Comparison of ENCODE assay signal across 9 mouse cellular contexts in the genomic region with DNA sequence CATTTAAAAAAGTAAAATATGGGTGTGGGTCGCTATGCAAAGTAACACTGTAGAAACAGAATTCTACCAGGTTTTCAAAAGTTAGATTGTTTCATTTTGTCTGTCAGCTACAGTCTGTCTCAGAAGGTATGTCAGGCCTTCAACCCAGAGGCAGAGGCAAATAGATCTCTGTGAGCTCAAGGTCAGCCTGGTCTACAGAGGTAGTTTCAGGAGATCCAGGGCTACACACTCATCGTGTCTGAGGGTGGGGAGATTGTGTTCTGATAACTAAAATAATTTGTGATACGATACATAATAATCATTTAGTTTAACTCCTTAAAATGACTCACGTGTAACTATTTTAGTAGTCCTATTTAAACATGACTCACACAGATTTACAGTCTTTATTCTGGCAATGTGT. TPM values are rescaled to one million over a fixed set of nuclear protein-coding genes. Genes with fewer than 3 reads are reported as not detected.
A peak's percentile ranks its signal among the peaks of the same experiment; 100 is the strongest.
DNase-seq lines count a peak whose midpoint lies in the region; ATAC-seq and TF ChIP-seq lines count a peak whose summit lies in the region.
"Had no signal": no experiment of that assay in that cellular context is flagged by ENCODE, and none has a peak within 500 bp of the region (broad histone marks: within the 10 kb centered on the region; RNA-seq: fewer than 3 reads in every experiment).

No protein-coding gene starts in this region.

- H3K9ac ChIP-seq in midbrain, embryonic 13.5 days (replicated peaks): no peak overlapping the region
- no peak overlapping the region for H3K9ac ChIP-seq in midbrain, embryonic 11.5 days (ENCODE audit: low read length)
- no peak overlapping the region for H3K9ac ChIP-seq in intestine, postnatal 0 days (ENCODE audit: low read depth, low read length)
- no peak overlapping the region for H3K9ac ChIP-seq in stomach, embryonic 15.5 days

- peaks cover 10% of the 10 kb centered on the region for H3K9me3 ChIP-seq in erythroblast, embryonic 14.5 days (ENCODE audit: control insufficient read depth, low read length)
- H3K9me3 ChIP-seq in midbrain, embryonic 13.5 days: no peaks in the 10 kb centered on the region
- no peaks in the 10 kb centered on the region for H3K9me3 ChIP-seq in midbrain, embryonic 11.5 days (ENCODE audit: control insufficient read depth, low read length)
- no peaks in the 10 kb centered on the region for H3K9me3 ChIP-seq in intestine, postnatal 0 days (ENCODE audit: control insufficient read depth)
- H3K9me3 ChIP-seq in stomach, embryonic 15.5 days: no peaks in the 10 kb centered on the region

- no peak overlapping the region for H3K27ac ChIP-seq in midbrain, embryonic 13.5 days
- H3K27ac ChIP-seq in midbrain, embryonic 11.5 days (ENCODE audit: low read depth, low read length): no peak overlapping the region
- H3K27ac ChIP-seq in intestine, postnatal 0 days (ENCODE audit: low read depth, low read length): no peak overlapping the region
- H3K27ac ChIP-seq in stomach, embryonic 15.5 days: no peak overlapping the region

- DNase-seq in midbrain, embryonic 11.5 days (ENCODE audit: low spot score, missing footprints): no peak
- no peak for DNase-seq in gastrocnemius, postnatal 25 days

- no peaks in the 10 kb centered on the region for H3K27me3 ChIP-seq in erythroblast, embryonic 14.5 days (ENCODE audit: control insufficient read depth)
- H3K27me3 ChIP-seq in midbrain, embryonic 13.5 days: peaks cover 11% of the 10 kb centered on the region
- no peaks in the 10 kb centered on the region for H3K27me3 ChIP-seq in midbrain, embryonic 11.5 days (ENCODE audit: control insufficient read depth, insufficient read depth, low read length)
- no peaks in the 10 kb centered on the region for H3K27me3 ChIP-seq in intestine, postnatal 0 days (replicated peaks; ENCODE audit: control insufficient read depth, insufficient read depth, low read length)
- no peaks in the 10 kb centered on the region for H3K27me3 ChIP-seq in stomach, embryonic 15.5 days (replicated peaks)

- 94% methylated on average over 4 of the region's 4 CpGs for WGBS in midbrain, embryonic 13.5 days
- WGBS in midbrain, embryonic 11.5 days: 89% methylated on average over 4 of the region's 4 CpGs
- WGBS in intestine, postnatal 0 days: 54% methylated on average over 4 of the region's 4 CpGs
- 76% methylated on average over 4 of the region's 4 CpGs for WGBS in stomach, embryonic 15.5 days

- peaks cover 35% of the 10 kb centered on the region for H3K36me3 ChIP-seq in erythroblast, embryonic 14.5 days (ENCODE audit: control insufficient read depth)
- H3K36me3 ChIP-seq in midbrain, embryonic 13.5 days: peaks cover 35% of the 10 kb centered on the region
- H3K36me3 ChIP-seq in midbrain, embryonic 11.5 days (ENCODE audit: control insufficient read depth, insufficient read depth, low read length): peaks cover 8% of the 10 kb centered on the region; the same call in 1 of the 2 replicates
- H3K36me3 ChIP-seq in intestine, postnatal 0 days (ENCODE audit: control insufficient read depth, insufficient read depth): peaks cover 29% of the 10 kb centered on the region
- H3K36me3 ChIP-seq in stomach, embryonic 15.5 days: peaks cover 18% of the 10 kb centered on the region; the same call in 1 of the 2 replicates

- H3K4me2 ChIP-seq in midbrain, embryonic 13.5 days (replicated peaks): peak overlapping the region; percentile 69
- no peak overlapping the region for H3K4me2 ChIP-seq in midbrain, embryonic 11.5 days
- H3K4me2 ChIP-seq in intestine, postnatal 0 days (replicated peaks; ENCODE audit: low read depth): peak overlapping the region; percentile 79
- H3K4me2 ChIP-seq in stomach, embryonic 15.5 days: peak overlapping the region; percentile 64; the same call in 1 of the 2 replicates

- H3K4me3 ChIP-seq in erythroblast, embryonic 14.5 days (replicated peaks): peak overlapping the region; percentile 31
- H3K4me3 ChIP-seq in midbrain, embryonic 13.5 days (replicated peaks): 0 out of 2 replicates have a peak overlapping the region, but pooled peaks have one; percentile 55
- no peak overlapping the region for H3K4me3 ChIP-seq in midbrain, embryonic 11.5 days (ENCODE audit: low read depth, low read length)
- H3K4me3 ChIP-seq in intestine, postnatal 0 days (ENCODE audit: low read depth, low read length): no peak overlapping the region
- H3K4me3 ChIP-seq in stomach, embryonic 15.5 days (replicated peaks): peak overlapping the region; percentile 61; the same call in 1 of the 2 replicates

- no peak for ATAC-seq in erythroblast, adult 5-6 weeks (replicated peaks; ENCODE audit: low FRiP score, poor library complexity, severe bottlenecking)
- no peak for ATAC-seq in midbrain, embryonic 13.5 days
- ATAC-seq in midbrain, embryonic 11.5 days (ENCODE audit: low FRiP score): no peak
- ATAC-seq in intestine, postnatal 0 days: no peak
- ATAC-seq in stomach, embryonic 15.5 days (ENCODE audit: insufficient read depth, low FRiP score, low read depth): no peak
- no peak for ATAC-seq in CD4-positive, CD25-positive, alpha-beta regulatory T cell, adult 4 months

- peaks cover 36% of the 10 kb centered on the region for H3K4me1 ChIP-seq in erythroblast, embryonic 14.5 days (ENCODE audit: control insufficient read depth)
- peaks cover 12% of the 10 kb centered on the region for H3K4me1 ChIP-seq in midbrain, embryonic 13.5 days (replicated peaks)
- peaks cover 7% of the 10 kb centered on the region for H3K4me1 ChIP-seq in midbrain, embryonic 11.5 days (ENCODE audit: control insufficient read depth, insufficient read depth, low read length)
- no peaks in the 10 kb centered on the region for H3K4me1 ChIP-seq in intestine, postnatal 0 days (replicated peaks; ENCODE audit: control insufficient read depth, insufficient read depth, low read length)
- H3K4me1 ChIP-seq in stomach, embryonic 15.5 days: peaks cover 5% of the 10 kb centered on the region; the same call in 1 of the 2 replicates

- no peak for TF ChIP-seq CTCF in intestine, postnatal 0 days (IDR thresholded peaks at IDR 0.05; ENCODE audit: low read depth)

RNA-seq across cellular contexts. Expression of gene Lipt1, which starts 1.6 kb away (rescaled TPM):
- not detected in 2 replicates for polyA plus RNA-seq in erythroblast, embryonic 14.5 days (2012)
- 0.63 TPM in 1 of 2 replicates, not detected in the other for total RNA-seq in erythroblast, adult 5-6 weeks (2015; ENCODE audit: low replicate concordance)
- not detected in 2 replicates for total RNA-seq in erythroblast, adult 5-6 weeks (2017; ENCODE audit: low replicate concordance)
- 7.2 and 7.5 TPM in 2 replicates for polyA plus RNA-seq in midbrain, embryonic 13.5 days (2015; fragmentation: Nextera tagmentation; extraction: Ambion mirVana)
- 8.9 and 9.3 TPM in 2 replicates for polyA plus RNA-seq in midbrain, embryonic 11.5 days (2014; fragmentation: Nextera tagmentation; extraction: Ambion mirVana)
- 4.1 and 4.7 TPM in 2 replicates for polyA plus RNA-seq in intestine, postnatal 0 days (2015; fragmentation: Nextera tagmentation; extraction: Ambion mirVana)
- 8.1 and 10.2 TPM in 2 replicates for polyA plus RNA-seq in stomach, embryonic 15.5 days (2015; fragmentation: Nextera tagmentation; extraction: Ambion mirVana)
- 1 to 10 TPM; 9.1 to 9.8 TPM for polyA plus RNA-seq in CD4-positive, CD25-positive, alpha-beta regulatory T cell, adult 4 months (2017; shearing (Covaris generic))
- 1 to 10 TPM; 6.1 to 6.8 TPM for total RNA-seq in gastrocnemius, postnatal 25 days (2021)

RNA-seq across cellular contexts. Expression of gene Tsga10, which starts 6.9 kb away (rescaled TPM):
- 0.03 and 0.04 TPM in 2 replicates for polyA plus RNA-seq in erythroblast, embryonic 14.5 days (2012)
- 1.3 and 2.5 TPM in 2 replicates for total RNA-seq in erythroblast, adult 5-6 weeks (2015; ENCODE audit: low replicate concordance)
- total RNA-seq in erythroblast, adult 5-6 weeks (2017; ENCODE audit: low replicate concordance): 2.9 and 5.2 TPM in 2 replicates
- polyA plus RNA-seq in midbrain, embryonic 13.5 days (2015; fragmentation: Nextera tagmentation; extraction: Ambion mirVana): 24.5 and 24.8 TPM in 2 replicates
- 19.8 and 21.1 TPM in 2 replicates for polyA plus RNA-seq in midbrain, embryonic 11.5 days (2014; fragmentation: Nextera tagmentation; extraction: Ambion mirVana)
- polyA plus RNA-seq in intestine, postnatal 0 days (2015; fragmentation: Nextera tagmentation; extraction: Ambion mirVana): 2.0 and 2.1 TPM in 2 replicates
- polyA plus RNA-seq in stomach, embryonic 15.5 days (2015; fragmentation: Nextera tagmentation; extraction: Ambion mirVana): 4.2 and 4.8 TPM in 2 replicates
- 1 to 10 TPM; 2.1 TPM for polyA plus RNA-seq in CD4-positive, CD25-positive, alpha-beta regulatory T cell, adult 4 months (2017; shearing (Covaris generic))
- 1 to 10 TPM; 3.9 to 4.0 TPM for total RNA-seq in gastrocnemius, postnatal 25 days (2021)

RNA-seq across cellular contexts. Expression of gene Mitd1, which starts 17.1 kb away (rescaled TPM):
- 0.19 TPM in 2 replicates for polyA plus RNA-seq in erythroblast, embryonic 14.5 days (2012)
- 10.4 and 24.9 TPM in 2 replicates for total RNA-seq in erythroblast, adult 5-6 weeks (2015; ENCODE audit: low replicate concordance)
- total RNA-seq in erythroblast, adult 5-6 weeks (2017; ENCODE audit: low replicate concordance): 6.7 and 13.4 TPM in 2 replicates
- 16.7 and 17.2 TPM in 2 replicates for polyA plus RNA-seq in midbrain, embryonic 13.5 days (2015; fragmentation: Nextera tagmentation; extraction: Ambion mirVana)
- 27.7 and 27.8 TPM in 2 replicates for polyA plus RNA-seq in midbrain, embryonic 11.5 days (2014; fragmentation: Nextera tagmentation; extraction: Ambion mirVana)
- polyA plus RNA-seq in intestine, postnatal 0 days (2015; fragmentation: Nextera tagmentation; extraction: Ambion mirVana): 31.0 and 32.3 TPM in 2 replicates
- polyA plus RNA-seq in stomach, embryonic 15.5 days (2015; fragmentation: Nextera tagmentation; extraction: Ambion mirVana): 28.5 and 29.5 TPM in 2 replicates
- 100 to 1,000 TPM; 113 to 123 TPM for polyA plus RNA-seq in CD4-positive, CD25-positive, alpha-beta regulatory T cell, adult 4 months (2017; shearing (Covaris generic))
- 1 to 10 TPM; 2.5 to 3.0 TPM for total RNA-seq in gastrocnemius, postnatal 25 days (2021)

RNA-seq across cellular contexts. Expression of gene Mrpl30, which starts 17.1 kb away (rescaled TPM):
- polyA plus RNA-seq in erythroblast, embryonic 14.5 days (2012): 3.3 and 3.6 TPM in 2 replicates
- total RNA-seq in erythroblast, adult 5-6 weeks (2015; ENCODE audit: low replicate concordance): 99.0 and 111 TPM in 2 replicates
- total RNA-seq in erythroblast, adult 5-6 weeks (2017; ENCODE audit: low replicate concordance): 36.2 and 43.3 TPM in 2 replicates
- polyA plus RNA-seq in midbrain, embryonic 13.5 days (2015; fragmentation: Nextera tagmentation; extraction: Ambion mirVana): 245 and 253 TPM in 2 replicates
- 229 and 237 TPM in 2 replicates for polyA plus RNA-seq in midbrain, embryonic 11.5 days (2014; fragmentation: Nextera tagmentation; extraction: Ambion mirVana)
- polyA plus RNA-seq in intestine, postnatal 0 days (2015; fragmentation: Nextera tagmentation; extraction: Ambion mirVana): 261 and 264 TPM in 2 replicates
- 227 and 243 TPM in 2 replicates for polyA plus RNA-seq in stomach, embryonic 15.5 days (2015; fragmentation: Nextera tagmentation; extraction: Ambion mirVana)
- polyA plus RNA-seq in CD4-positive, CD25-positive, alpha-beta regulatory T cell, adult 4 months (2017; shearing (Covaris generic)): 100 to 1,000 TPM; 237 to 238 TPM
- total RNA-seq in gastrocnemius, postnatal 25 days (2021): 100 to 1,000 TPM; 240 to 251 TPM

RNA-seq across cellular contexts. Expression of gene Lyg2, which starts 43.1 kb away (rescaled TPM):
- not detected in 2 replicates for polyA plus RNA-seq in erythroblast, embryonic 14.5 days (2012)
- total RNA-seq in erythroblast, adult 5-6 weeks (2015; ENCODE audit: low replicate concordance): 0.77 TPM in 1 of 2 replicates, not detected in the other
- not detected in 2 replicates for total RNA-seq in erythroblast, adult 5-6 weeks (2017; ENCODE audit: low replicate concordance)
- not detected in 2 replicates for polyA plus RNA-seq in midbrain, embryonic 13.5 days (2015; fragmentation: Nextera tagmentation; extraction: Ambion mirVana)
- not detected in 2 replicates for polyA plus RNA-seq in midbrain, embryonic 11.5 days (2014; fragmentation: Nextera tagmentation; extraction: Ambion mirVana)
- not detected in 2 replicates for polyA plus RNA-seq in intestine, postnatal 0 days (2015; fragmentation: Nextera tagmentation; extraction: Ambion mirVana)
- polyA plus RNA-seq in stomach, embryonic 15.5 days (2015; fragmentation: Nextera tagmentation; extraction: Ambion mirVana): not detected in 2 replicates
- not detected for polyA plus RNA-seq in CD4-positive, CD25-positive, alpha-beta regulatory T cell, adult 4 months (2017; shearing (Covaris generic))
- total RNA-seq in gastrocnemius, postnatal 25 days (2021): not detected
- polyA plus RNA-seq: large intestine, adult 2 months had no signal

Comparison
In these comparisons a context has a peak if more than half of its experiments do, and no peak if none do; other contexts are left out.
1. H3K4me3 ChIP-seq: peak in erythroblast, embryonic 14.5 days (single experiment), midbrain, embryonic 13.5 days (single experiment) and stomach, embryonic 15.5 days (single experiment); none in midbrain, embryonic 11.5 days (single experiment) and intestine, postnatal 0 days (single experiment).
2. RNA of gene Mitd1, which starts 17.1 kb away (polyA plus RNA-seq): 113 to 123 TPM in CD4-positive, CD25-positive, alpha-beta regulatory T cell, adult 4 months, 31.0 to 32.3 TPM in intestine, postnatal 0 days, 28.5 to 29.5 TPM in stomach, embryonic 15.5 days, 27.7 to 27.8 TPM in midbrain, embryonic 11.5 days and 16.7 to 17.2 TPM in midbrain, embryonic 13.5 days; 0.19 TPM in erythroblast, embryonic 14.5 days; every median in the first group is over 10 times any median in the second.